Mouse (Mus musculus): ENCODE measurements at regions not wholly inside any gene's neighbourhood (a gene's known extent, or its start where the extent isn't known, plus 50 kb on each side); places are given as distances from the start of the nearest gene placed in this dataset.

GRCm38 (mm10) chr13:71365261-71365660, 523.6 kb upstream of the Adamts16 start:
- no peaks in the 10 kb centered on the region for H3K4me1 ChIP-seq (ENCODE audit: control insufficient read depth, insufficient read depth, insufficient read length)
- H3K27me3 ChIP-seq (ENCODE audit: control insufficient read depth, insufficient read depth, low read length): no peaks in the 10 kb centered on the region
- 83% methylated on average over 3 of the region's 3 CpGs for WGBS
- TF ChIP-seq POLR2A (IDR thresholded peaks at IDR 0.05; ENCODE audit: low read depth, low read length) (no peak), CTCF (IDR thresholded peaks at IDR 0.05; ENCODE audit: extremely low read depth, insufficient read depth, insufficient read length, insufficient replicate concordance) (no peak)
- H3K36me3 ChIP-seq (ENCODE audit: control insufficient read depth, insufficient read depth, low read length): no peaks in the 10 kb centered on the region
- DNase-seq (ENCODE audit: low read depth in 1 of 2, low spot score in 2 of 2): no peak
- H3K4me3 ChIP-seq (ENCODE audit: extremely low read depth, insufficient read depth, insufficient read length): no peak overlapping the region
- H3K27ac ChIP-seq (ENCODE audit: insufficient read depth, low read length): no peak overlapping the region

- no peak for DNase-seq (ENCODE audit: low read depth in 1 of 2, low spot score in 2 of 2)
- Histone ChIP-seq H3K4me1 (ENCODE audit: control insufficient read depth, insufficient read depth, insufficient read length) (no peaks in the 10 kb centered on the region), H3K27me3 (ENCODE audit: control insufficient read depth, insufficient read depth, low read length) (no peaks in the 10 kb centered on the region), H3K36me3 (ENCODE audit: control insufficient read depth, insufficient read depth, low read length) (no peaks in the 10 kb centered on the region), H3K4me3 (ENCODE audit: extremely low read depth, insufficient read depth, insufficient read length) (no peak overlapping the region), H3K27ac (ENCODE audit: insufficient read depth, low read length) (no peak overlapping the region)
- no peak for TF ChIP-seq CTCF (IDR thresholded peaks at IDR 0.05; ENCODE audit: extremely low read depth, insufficient read depth, insufficient read length, insufficient replicate concordance)
- no peak for TF ChIP-seq POLR2A (IDR thresholded peaks at IDR 0.05; ENCODE audit: low read depth, low read length)
- WGBS: 75% methylated on average over 5 of the region's 5 CpGs
Observed at GRCm38 (mm10) chr13:71362311-71362710, 520.7 kb upstream of the Adamts16 start.

GRCm38 (mm10) chr13:71359112-71359511, 517.5 kb upstream of the Adamts16 start:
- DNase-seq (ENCODE audit: low read depth in 1 of 2, low spot score in 2 of 2): no peak
- Histone ChIP-seq H3K36me3 (ENCODE audit: control insufficient read depth, insufficient read depth, low read length) (no peaks in the 10 kb centered on the region), H3K27me3 (ENCODE audit: control insufficient read depth, insufficient read depth, low read length) (no peaks in the 10 kb centered on the region), H3K4me1 (ENCODE audit: control insufficient read depth, insufficient read depth, insufficient read length) (no peaks in the 10 kb centered on the region), H3K27ac (ENCODE audit: insufficient read depth, low read length) (no peak overlapping the region), H3K4me3 (ENCODE audit: extremely low read depth, insufficient read depth, insufficient read length) (no peak overlapping the region)
- 83% methylated on average over 11 of the region's 11 CpGs for WGBS
- TF ChIP-seq CTCF (IDR thresholded peaks at IDR 0.05; ENCODE audit: extremely low read depth, insufficient read depth, insufficient read length, insufficient replicate concordance): no peak
- no peak for TF ChIP-seq POLR2A (IDR thresholded peaks at IDR 0.05; ENCODE audit: low read depth, low read length)

GRCm38 (mm10) chr13:71350787-71351186, 509.2 kb upstream of the Adamts16 start:
- no peak overlapping the region for H3K4me3 ChIP-seq (ENCODE audit: extremely low read depth, insufficient read depth, insufficient read length)
- H3K36me3 ChIP-seq (ENCODE audit: control insufficient read depth, insufficient read depth, low read length): no peaks in the 10 kb centered on the region
- DNase-seq (ENCODE audit: low read depth in 1 of 2, low spot score in 2 of 2): no peak
- H3K27me3 ChIP-seq (ENCODE audit: control insufficient read depth, insufficient read depth, low read length): no peaks in the 10 kb centered on the region
- WGBS: 94% methylated on average over 7 of the region's 7 CpGs
- H3K4me1 ChIP-seq (ENCODE audit: control insufficient read depth, insufficient read depth, insufficient read length): no peaks in the 10 kb centered on the region
- H3K27ac ChIP-seq (ENCODE audit: insufficient read depth, low read length): no peak overlapping the region
- TF ChIP-seq CTCF (IDR thresholded peaks at IDR 0.05; ENCODE audit: extremely low read depth, insufficient read depth, insufficient read length, insufficient replicate concordance): no peak
- TF ChIP-seq POLR2A (IDR thresholded peaks at IDR 0.05; ENCODE audit: low read depth, low read length): no peak

- no peak overlapping the region for H3K4me3 ChIP-seq (ENCODE audit: extremely low read depth, insufficient read depth, insufficient read length)
- no peaks in the 10 kb centered on the region for H3K4me1 ChIP-seq (ENCODE audit: control insufficient read depth, insufficient read depth, insufficient read length)
- no peaks in the 10 kb centered on the region for H3K36me3 ChIP-seq (ENCODE audit: control insufficient read depth, insufficient read depth, low read length)
- no peak for DNase-seq (ENCODE audit: low read depth in 1 of 2, low spot score in 2 of 2)
- TF ChIP-seq POLR2A (IDR thresholded peaks at IDR 0.05; ENCODE audit: low read depth, low read length) (no peak), CTCF (IDR thresholded peaks at IDR 0.05; ENCODE audit: extremely low read depth, insufficient read depth, insufficient read length, insufficient replicate concordance) (no peak)
- no peaks in the 10 kb centered on the region for H3K27me3 ChIP-seq (ENCODE audit: control insufficient read depth, insufficient read depth, low read length)
- WGBS: 81% methylated on average over 1 of the region's 1 CpGs
- no peak overlapping the region for H3K27ac ChIP-seq (ENCODE audit: insufficient read depth, low read length)
Observed at GRCm38 (mm10) chr13:71342921-71343320, 501.3 kb upstream of the Adamts16 start.

GRCm38 (mm10) chr13:71338700-71339099, 497.1 kb upstream of the Adamts16 start:
- Histone ChIP-seq H3K36me3 (ENCODE audit: control insufficient read depth, insufficient read depth, low read length) (no peaks in the 10 kb centered on the region), H3K27ac (ENCODE audit: insufficient read depth, low read length) (no peak overlapping the region), H3K4me1 (ENCODE audit: control insufficient read depth, insufficient read depth, insufficient read length) (no peaks in the 10 kb centered on the region), H3K27me3 (ENCODE audit: control insufficient read depth, insufficient read depth, low read length) (no peaks in the 10 kb centered on the region), H3K4me3 (ENCODE audit: extremely low read depth, insufficient read depth, insufficient read length) (no peak overlapping the region)
- TF ChIP-seq CTCF (IDR thresholded peaks at IDR 0.05; ENCODE audit: extremely low read depth, insufficient read depth, insufficient read length, insufficient replicate concordance) (no peak), POLR2A (IDR thresholded peaks at IDR 0.05; ENCODE audit: low read depth, low read length) (no peak)
- DNase-seq (ENCODE audit: low read depth in 1 of 2, low spot score in 2 of 2): no peak
- 87% methylated on average over 6 of the region's 6 CpGs for WGBS

GRCm38 (mm10) chr13:71334925-71335324, 493.3 kb upstream of the Adamts16 start:
- TF ChIP-seq CTCF (IDR thresholded peaks at IDR 0.05; ENCODE audit: extremely low read depth, insufficient read depth, insufficient read length, insufficient replicate concordance) (no peak), POLR2A (IDR thresholded peaks at IDR 0.05; ENCODE audit: low read depth, low read length) (no peak)
- Histone ChIP-seq H3K27me3 (ENCODE audit: control insufficient read depth, insufficient read depth, low read length) (no peaks in the 10 kb centered on the region), H3K36me3 (ENCODE audit: control insufficient read depth, insufficient read depth, low read length) (no peaks in the 10 kb centered on the region), H3K27ac (ENCODE audit: insufficient read depth, low read length) (no peak overlapping the region), H3K4me3 (ENCODE audit: extremely low read depth, insufficient read depth, insufficient read length) (no peak overlapping the region), H3K4me1 (ENCODE audit: control insufficient read depth, insufficient read depth, insufficient read length) (no peaks in the 10 kb centered on the region)
- DNase-seq (ENCODE audit: low read depth in 1 of 2, low spot score in 2 of 2): no peak
- 77% methylated on average over 4 of the region's 4 CpGs for WGBS

All from spleen, adult 2 months (tissue).